Mouse (Mus musculus): ENCODE results near the gene Ocln. TPM values are rescaled to one million over a fixed set of nuclear protein-coding genes. Genes with fewer than 3 reads are reported as not detected.
A peak's percentile ranks its signal among the peaks of the same experiment; 100 is the strongest.
"Not testable (repeated sequence)": the region's sequence is repeated elsewhere in the genome, so short reads cannot be mapped to it uniquely, and the experiment has no call there.

The Ocln gene
- total and polyA plus RNA-seq, 2 experiments from 2014 or later: 11.9 to 12.9 TPM

- H3K36me3 ChIP-seq (ENCODE audit: insufficient read depth, low read length): no peaks in the 10 kb centered on the region
- H3K4me2 ChIP-seq (ENCODE audit: low read depth, low read length): no peak overlapping the region
- no peak for ATAC-seq
- no peaks in the 10 kb centered on the region for H3K9me3 ChIP-seq (ENCODE audit: low read length)
- 0 out of 2 replicates have a peak, but pooled peaks cover 3% of the 10 kb centered on the region for H3K4me1 ChIP-seq (ENCODE audit: insufficient read depth, low read length)
- H3K9ac ChIP-seq (replicated peaks; ENCODE audit: low read length): no peak overlapping the region
- TF ChIP-seq CTCF (IDR thresholded peaks at IDR 0.05; ENCODE audit: low read depth): no peak
- 81% methylated on average over 6 of the region's 6 CpGs for WGBS
- no peak overlapping the region for H3K27ac ChIP-seq
- no peak overlapping the region for H3K4me3 ChIP-seq (ENCODE audit: low read length)
- DNase-seq (ENCODE audit: low spot score): no peak
- no peaks in the 10 kb centered on the region for H3K27me3 ChIP-seq (ENCODE audit: insufficient read depth, low read length)
These were observed 34.8 kb downstream of the Ocln start for GRCm38 (mm10) chr13:100517652-100518153.

DNA sequence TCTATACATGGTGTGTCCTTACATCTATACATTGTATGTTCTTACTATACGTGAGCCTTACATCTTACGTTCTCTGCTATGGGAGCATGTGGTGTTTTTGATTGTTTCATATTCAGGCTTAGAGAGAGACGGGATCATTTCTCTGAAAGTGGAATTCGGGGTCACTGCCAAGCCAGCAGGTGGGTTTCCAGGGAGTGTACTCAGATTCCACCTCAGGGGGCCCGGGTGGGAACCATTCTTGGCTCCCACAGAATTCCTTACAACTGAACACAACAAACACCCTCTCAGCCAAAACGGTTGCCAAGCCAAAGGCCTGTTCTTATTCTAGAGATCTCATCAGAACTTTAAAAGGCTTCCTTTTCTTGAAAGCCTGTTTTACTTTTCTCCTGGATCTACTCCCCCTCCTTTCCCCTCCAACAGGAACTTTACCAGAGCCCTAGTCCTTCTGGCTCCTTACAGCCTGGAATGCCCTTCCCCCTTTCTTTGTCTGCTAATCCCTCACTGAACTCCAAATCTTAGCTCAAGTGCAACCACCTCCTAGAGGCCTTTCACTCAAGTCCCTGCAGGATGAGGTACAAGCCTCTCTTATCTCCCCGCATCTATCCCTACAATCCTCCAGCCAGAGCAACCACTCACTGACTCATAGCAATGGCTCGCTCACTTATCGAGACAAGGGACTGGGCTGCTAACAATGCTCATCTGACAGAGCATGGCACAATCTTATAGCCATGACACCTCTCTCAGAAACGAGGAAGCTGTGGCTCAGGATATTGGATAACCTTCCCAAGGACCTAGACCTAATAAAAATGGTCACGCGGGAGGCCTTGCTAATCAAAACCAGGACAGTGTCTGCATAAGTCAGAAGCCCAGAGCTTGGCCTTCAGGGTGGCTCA is 36.1 kb downstream of the Ocln start:
- H3K27ac ChIP-seq: peak overlapping the region; percentile 62
- 0 out of 2 replicates have a peak, but pooled peaks have one; percentile 56 for ATAC-seq
- H3K4me2 ChIP-seq (ENCODE audit: low read depth, low read length): no peak overlapping the region
- peak; percentile 34 for DNase-seq (ENCODE audit: low spot score)
- no peak overlapping the region for H3K4me3 ChIP-seq (ENCODE audit: low read length)
- 39% methylated on average over 12 of the region's 12 CpGs for WGBS
- no peaks in the 10 kb centered on the region for H3K27me3 ChIP-seq (ENCODE audit: insufficient read depth, low read length)
- H3K4me1 ChIP-seq (ENCODE audit: insufficient read depth, low read length): 0 out of 2 replicates have a peak, but pooled peaks cover 3% of the 10 kb centered on the region
- no peak overlapping the region for H3K9ac ChIP-seq (replicated peaks; ENCODE audit: low read length)
- H3K36me3 ChIP-seq (ENCODE audit: insufficient read depth, low read length): no peaks in the 10 kb centered on the region
- TF ChIP-seq CTCF (IDR thresholded peaks at IDR 0.05; ENCODE audit: low read depth): no peak
- H3K9me3 ChIP-seq (ENCODE audit: low read length): no peaks in the 10 kb centered on the region

GRCm38 (mm10) chr13:100512792-100513191 is 39.7 kb downstream of the Ocln start:
- ATAC-seq: no peak
- no peaks in the 10 kb centered on the region for H3K27me3 ChIP-seq (ENCODE audit: insufficient read depth, low read length)
- 0 out of 2 replicates have a peak, but pooled peaks cover 3% of the 10 kb centered on the region for H3K4me1 ChIP-seq (ENCODE audit: insufficient read depth, low read length)
- no peak overlapping the region for H3K4me3 ChIP-seq (ENCODE audit: low read length)
- no peak overlapping the region for H3K27ac ChIP-seq
- H3K36me3 ChIP-seq (ENCODE audit: insufficient read depth, low read length): no peaks in the 10 kb centered on the region
- TF ChIP-seq CTCF (IDR thresholded peaks at IDR 0.05; ENCODE audit: low read depth): no peak
- DNase-seq (ENCODE audit: low spot score): no peak
- H3K4me2 ChIP-seq (ENCODE audit: low read depth, low read length): no peak overlapping the region
- H3K9ac ChIP-seq (replicated peaks; ENCODE audit: low read length): no peak overlapping the region
- no peaks in the 10 kb centered on the region for H3K9me3 ChIP-seq (ENCODE audit: low read length)
- 96% methylated on average over 2 of the region's 2 CpGs for WGBS

DNA sequence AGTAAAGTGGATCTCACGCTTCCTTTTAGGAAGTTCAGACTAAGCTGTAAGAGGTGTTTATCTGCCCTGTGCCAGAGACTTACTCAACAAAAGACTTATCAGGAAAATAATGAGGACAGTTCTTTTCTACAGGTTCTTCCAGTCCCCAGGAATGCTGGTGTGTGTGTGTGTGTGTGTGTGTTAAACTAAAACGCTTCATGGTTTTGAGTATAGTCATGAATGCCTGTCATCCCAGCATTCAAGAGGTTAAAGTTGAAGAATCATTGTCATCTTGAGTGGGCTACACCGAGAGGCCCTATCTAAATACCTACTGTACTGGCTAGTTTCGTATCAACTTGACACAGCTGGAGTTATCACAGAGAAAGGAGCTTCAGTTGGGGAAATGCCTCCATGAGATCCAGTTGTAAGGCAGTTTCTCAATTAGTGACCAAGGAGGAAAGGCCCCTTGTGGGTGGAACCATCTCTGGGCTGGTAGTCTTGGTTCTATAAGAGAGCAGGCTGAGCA is 40.6 kb downstream of the Ocln start:
- no peak for ATAC-seq
- H3K27ac ChIP-seq: no peak overlapping the region
- DNase-seq (ENCODE audit: low spot score): no peak
- H3K9ac ChIP-seq (replicated peaks; ENCODE audit: low read length): no peak overlapping the region
- no peaks in the 10 kb centered on the region for H3K27me3 ChIP-seq (ENCODE audit: insufficient read depth, low read length)
- no peaks in the 10 kb centered on the region for H3K36me3 ChIP-seq (ENCODE audit: insufficient read depth, low read length)
- no peaks in the 10 kb centered on the region for H3K9me3 ChIP-seq (ENCODE audit: low read length)
- 0 out of 2 replicates have a peak, but pooled peaks cover 2% of the 10 kb centered on the region for H3K4me1 ChIP-seq (ENCODE audit: insufficient read depth, low read length)
- H3K4me2 ChIP-seq (ENCODE audit: low read depth, low read length): no peak overlapping the region
- no peak for TF ChIP-seq CTCF (IDR thresholded peaks at IDR 0.05; ENCODE audit: low read depth)
- no peak overlapping the region for H3K4me3 ChIP-seq (ENCODE audit: low read length)
- WGBS: 78% methylated on average over 4 of the region's 4 CpGs

DNA sequence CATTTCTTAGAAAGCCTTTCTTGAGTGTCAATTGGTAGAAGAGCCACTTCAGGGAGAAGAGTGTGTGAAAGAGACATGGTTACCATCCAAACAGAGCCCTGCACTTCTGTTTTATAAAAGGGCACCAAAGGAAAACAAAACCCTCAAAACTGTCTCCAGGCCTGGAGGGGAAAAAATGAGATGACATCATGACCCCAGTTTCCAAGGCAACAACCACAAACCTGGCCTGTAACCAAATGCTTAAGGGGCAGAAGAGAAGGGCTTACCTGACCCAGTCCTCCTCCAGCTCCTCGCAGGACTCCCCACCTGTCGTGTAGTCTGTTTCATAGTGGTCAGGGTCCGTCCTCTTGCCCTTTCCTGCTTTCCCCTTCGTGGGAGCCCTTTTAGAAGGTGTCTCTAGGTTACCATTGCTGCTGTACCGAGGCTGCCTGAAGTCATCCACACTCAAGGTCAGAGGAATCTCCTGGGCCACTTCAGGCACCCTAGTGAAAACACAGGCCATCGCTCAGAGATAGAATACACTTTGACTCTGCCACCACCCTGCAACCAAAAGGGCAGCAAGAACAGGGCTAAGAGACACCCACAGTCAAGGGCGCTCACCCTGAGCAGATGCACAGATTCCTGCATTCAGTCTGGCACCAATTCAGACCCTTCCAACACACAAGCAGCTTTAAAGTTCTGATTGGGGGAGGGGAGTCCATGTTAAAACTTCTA is 41.2 kb downstream of the Ocln start:
- Histone ChIP-seq H3K9me3 (ENCODE audit: low read length) (no peaks in the 10 kb centered on the region), H3K4me3 (ENCODE audit: low read length) (no peak overlapping the region), H3K27me3 (ENCODE audit: insufficient read depth, low read length) (no peaks in the 10 kb centered on the region), H3K4me1 (ENCODE audit: insufficient read depth, low read length) (no peaks in the 10 kb centered on the region), H3K4me2 (ENCODE audit: low read depth, low read length) (no peak overlapping the region), H3K9ac (replicated peaks; ENCODE audit: low read length) (no peak overlapping the region), H3K36me3 (ENCODE audit: insufficient read depth, low read length) (no peaks in the 10 kb centered on the region), H3K27ac (no peak overlapping the region)
- no peak for TF ChIP-seq CTCF (IDR thresholded peaks at IDR 0.05; ENCODE audit: low read depth)
- WGBS: 68% methylated on average over 7 of the region's 7 CpGs
- no peak for DNase-seq (ENCODE audit: low spot score)
- ATAC-seq: no peak

DNA sequence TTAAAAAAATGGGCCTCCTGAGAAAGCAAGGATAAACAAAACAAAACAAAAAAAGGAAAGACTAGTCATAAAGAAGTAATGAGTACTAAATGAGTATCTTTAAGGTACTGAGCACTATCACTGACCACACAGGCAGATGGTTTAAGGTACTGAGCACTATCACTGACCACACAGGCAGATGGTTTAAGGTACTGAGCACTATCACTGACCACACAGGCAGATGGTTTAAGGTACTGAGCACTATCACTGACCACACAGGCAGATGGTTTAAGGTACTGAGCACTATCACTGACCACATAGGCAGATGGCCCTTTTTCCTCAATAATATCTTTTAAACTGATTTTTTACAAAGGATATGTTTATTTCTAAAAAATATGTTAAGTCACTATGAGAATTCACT is 52.9 kb downstream of the Ocln start:
- not testable (repeated sequence) for H3K27ac ChIP-seq; H3K4me1 ChIP-seq (ENCODE audit: insufficient read depth, low read length); ATAC-seq; H3K4me2 ChIP-seq (ENCODE audit: low read depth, low read length); DNase-seq (ENCODE audit: low spot score); H3K9ac ChIP-seq (replicated peaks; ENCODE audit: low read length); H3K9me3 ChIP-seq (ENCODE audit: low read length); H3K36me3 ChIP-seq (ENCODE audit: insufficient read depth, low read length); H3K4me3 ChIP-seq (ENCODE audit: low read length); H3K27me3 ChIP-seq (ENCODE audit: insufficient read depth, low read length)
